ENCODE assay signal across 8 mouse cellular contexts in the genomic region with DNA sequence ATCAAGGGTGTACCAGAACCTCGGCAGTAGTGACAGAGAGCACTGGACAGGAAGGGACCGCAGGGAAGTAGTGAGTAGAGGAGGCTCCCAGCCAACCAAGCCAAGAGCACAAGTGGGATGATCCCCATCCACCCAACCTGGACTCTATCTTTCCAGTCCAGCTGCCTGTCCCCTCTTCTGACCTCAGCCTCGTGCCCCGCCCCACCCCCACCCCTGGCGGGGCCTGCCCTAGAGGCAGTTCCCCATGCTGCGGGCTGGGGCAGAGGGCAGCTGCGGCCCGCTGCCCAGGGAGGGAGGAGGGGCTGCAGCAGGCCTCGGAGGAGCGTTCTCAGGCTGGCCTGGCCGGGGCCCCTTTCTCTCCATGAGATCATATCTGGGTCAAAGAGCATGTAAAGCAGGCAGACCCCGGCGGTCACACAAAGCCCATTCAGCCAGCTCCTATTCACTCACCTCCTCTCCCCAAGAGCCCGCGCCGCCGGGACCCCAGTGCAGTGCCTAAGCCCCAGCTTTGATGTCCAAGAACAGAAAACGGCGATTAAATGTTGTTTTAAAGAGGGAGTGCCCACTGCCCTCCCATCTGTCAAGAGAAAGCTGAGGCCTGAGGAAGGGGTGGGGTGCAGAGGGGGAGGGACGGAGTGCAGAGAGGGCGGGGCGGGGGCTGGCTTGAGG. TPM values are rescaled to one million over a fixed set of nuclear protein-coding genes. Genes with fewer than 3 reads are reported as not detected.
A peak's percentile ranks its signal among the peaks of the same experiment; 100 is the strongest.
DNase-seq lines count a peak whose midpoint lies in the region; ATAC-seq lines count a peak whose summit lies in the region.

No protein-coding gene starts in this region.

- intact Hi-C loops in heart, postnatal 25 days (cut with DNase I) = loop anchor here (5.0 kb wide), 2 partner anchors 58 to 403 kb away; no protein-coding TSS in a partner anchor

- no peaks in the 10 kb centered on the region for H3K36me3 ChIP-seq in forebrain, embryonic 15.5 days

- H3K4me3 ChIP-seq in forebrain, embryonic 15.5 days = peak overlapping the region; percentile 16

- peak overlapping the region; percentile 37 for H3K4me2 ChIP-seq in forebrain, embryonic 15.5 days (replicated peaks)

- WGBS in forebrain, embryonic 15.5 days = 2% methylated on average over 22 of the region's 22 CpGs

- no peak overlapping the region for H3K27ac ChIP-seq in forebrain, embryonic 15.5 days (replicated peaks)

- H3K9ac ChIP-seq in forebrain, embryonic 15.5 days (replicated peaks) = peak overlapping the region; percentile 35

- ATAC-seq in forebrain, embryonic 15.5 days (replicated peaks) = peak; percentile 57

- peak; percentile 33 for DNase-seq in urinary bladder, adult 2 months (ENCODE audit: low spot score)
- no peak for DNase-seq in urinary bladder, postnatal 10 days (ENCODE audit: low spot score)
- peak; percentile 73 for DNase-seq in heart, postnatal 25 days (ENCODE audit: low spot score)
- peak; percentile 75 for DNase-seq in kidney, postnatal 14 days
- DNase-seq in lung, postnatal 14 days = peak; percentile 60
- peak; percentile 69 for DNase-seq in skeletal muscle tissue, adult 2 months (ENCODE audit: low read depth, low spot score)
- DNase-seq in right cerebral cortex, postnatal 4 days = no peak

- H3K4me1 ChIP-seq in forebrain, embryonic 15.5 days = peaks cover 25% of the 10 kb centered on the region

- H3K27me3 ChIP-seq in forebrain, embryonic 15.5 days = 0 out of 2 replicates have a peak, but pooled peaks cover 6% of the 10 kb centered on the region

- peaks cover under 1% of the 10 kb centered on the region; the same call in 1 of the 2 replicates for H3K9me3 ChIP-seq in forebrain, embryonic 15.5 days

RNA-seq across cellular contexts. Expression of a gene that starts 44.3 kb away (rescaled TPM):
- 5.0 and 8.2 TPM in 2 replicates for polyA plus RNA-seq in urinary bladder, adult 2 months (2012; rRNA removed)
- 0.42 and 0.74 TPM in 2 replicates for polyA plus RNA-seq in forebrain, embryonic 15.5 days (2015; fragmentation: Nextera tagmentation; extraction: Ambion mirVana)
- total RNA-seq in heart, postnatal 25 days (2021) = 1 to 10 TPM; 5.1 to 5.5 TPM

Comparison
In these comparisons a context has a peak if more than half of its experiments do, and no peak if none do; other contexts are left out.
1. DNase-seq: peak in urinary bladder, adult 2 months (single experiment), heart, postnatal 25 days (single experiment), kidney, postnatal 14 days (single experiment), lung, postnatal 14 days (single experiment) and skeletal muscle tissue, adult 2 months (single experiment); none in urinary bladder, postnatal 10 days (single experiment) and right cerebral cortex, postnatal 4 days (single experiment).